Mouse (Mus musculus) erythroblast, embryonic 14.5 days (primary cell): Measurements from ENCODE around the gene E130308A19Rik.

Source experiments
- GATA1 ChIP-seq: IDR thresholded peaks from 2 replicates; pipeline ENCODE4 v1.6.1; 2012; ENCODE audit warnings: low read length, inconsistent platforms, mixed read lengths
- TAL1 ChIP-seq: IDR thresholded peaks from 3 replicates; pipeline ENCODE4 v1.6.1; 2012; ENCODE audit warnings: low read length, inconsistent platforms, mixed read lengths

DNA sequence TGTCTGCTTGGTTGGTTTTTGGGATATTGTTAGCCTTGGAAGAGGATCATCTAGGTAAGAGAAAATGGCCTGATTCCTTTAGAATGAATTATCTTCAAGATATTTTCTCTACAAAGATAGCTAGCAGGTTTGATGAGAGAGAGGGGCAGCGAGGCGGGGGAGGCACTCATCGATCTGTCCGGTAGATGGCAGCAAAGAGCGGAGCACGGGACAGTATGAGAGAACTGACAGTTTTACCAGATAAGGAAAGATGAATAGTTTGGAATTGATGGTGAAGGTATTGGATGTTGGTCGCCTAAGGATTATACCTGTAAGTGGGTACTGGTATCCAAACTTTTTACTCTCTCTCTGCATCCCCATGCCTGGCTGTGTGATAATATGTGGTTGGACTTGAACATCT is 160.7 kb downstream of the E130308A19Rik start:
- no peak for TF ChIP-seq GATA1
- TF ChIP-seq TAL1 = no peak
